Mouse (Mus musculus): ENCODE measurements around the gene Eif3i.

The Eif3i gene

DNA sequence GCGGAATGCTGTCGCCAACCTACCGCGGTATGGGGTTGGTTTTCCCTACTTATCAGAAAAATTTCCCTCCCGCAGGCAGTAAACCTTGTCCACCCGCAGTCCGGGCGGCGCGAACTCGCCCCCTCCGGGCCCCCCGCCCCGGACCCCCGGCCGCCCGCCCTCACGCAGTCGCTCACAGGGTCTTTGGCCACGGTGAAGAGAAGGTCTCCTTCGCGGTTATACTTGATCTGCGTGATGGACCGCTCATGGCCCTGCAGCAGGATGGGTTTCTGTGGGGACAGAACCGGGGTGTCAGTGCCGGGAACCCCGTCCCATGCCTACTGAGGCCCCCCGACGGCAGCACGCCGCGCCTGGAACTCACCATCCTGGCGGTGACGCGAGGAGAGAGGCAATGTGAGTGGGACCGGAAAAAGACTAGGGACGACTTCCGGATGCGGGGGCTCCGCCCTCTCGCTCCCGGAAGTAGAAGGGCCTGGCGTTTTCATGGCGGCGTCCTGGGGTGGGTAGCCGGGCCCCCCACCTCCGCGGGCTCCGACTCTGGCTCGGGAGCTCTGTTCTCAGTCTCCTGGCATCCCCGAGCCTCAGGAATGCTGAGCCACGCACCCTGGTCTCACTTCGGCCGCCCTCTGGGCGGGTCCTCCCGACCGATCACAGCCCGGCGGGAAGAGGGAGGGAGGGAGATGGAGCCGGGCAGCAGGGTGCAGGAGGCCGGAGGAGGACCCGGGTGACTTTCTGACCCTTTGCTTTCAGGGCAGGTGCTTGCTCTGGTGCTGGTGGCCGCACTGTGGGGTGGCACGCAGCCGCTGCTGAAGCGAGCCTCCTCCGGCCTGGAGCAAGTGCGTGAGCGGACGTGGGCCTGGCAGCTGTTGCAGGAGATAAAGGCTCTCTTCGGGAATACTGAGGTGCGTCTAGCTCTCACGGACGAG is at the start of gene Eif3i, which contains the start of gene Tmem234:
TSS of gene Eif3i (minus strand) at position 416 of the 926 bp plus-strand sequence.
TSS of gene Tmem234 (plus strand) at position 436 of the 926 bp plus-strand sequence.
- peak; percentile 74 to 76 for DNase-seq (ENCODE audit: low spot score in 2 of 2)

DNA sequence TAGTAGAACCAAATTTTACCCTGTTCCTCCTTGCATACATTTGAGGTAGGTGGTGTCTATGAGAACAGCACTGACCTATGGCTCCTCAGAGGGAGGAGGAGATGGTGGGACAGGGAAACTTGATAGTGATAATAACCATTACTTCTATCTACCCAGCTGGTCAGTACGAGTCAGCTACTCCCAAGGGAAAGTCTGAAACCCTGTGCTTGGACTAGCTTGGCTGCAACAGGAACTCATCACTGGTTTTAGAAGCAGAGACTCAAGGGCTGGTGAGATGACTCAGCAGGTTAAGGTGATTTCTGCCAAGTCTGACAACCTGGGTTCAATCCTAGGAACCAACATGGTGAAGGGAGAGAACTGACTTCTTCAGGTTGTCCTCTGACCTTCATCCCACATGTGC is 48.2 kb upstream of the Eif3i start:
- no peak for DNase-seq (ENCODE audit: low spot score in 2 of 2)

DNA sequence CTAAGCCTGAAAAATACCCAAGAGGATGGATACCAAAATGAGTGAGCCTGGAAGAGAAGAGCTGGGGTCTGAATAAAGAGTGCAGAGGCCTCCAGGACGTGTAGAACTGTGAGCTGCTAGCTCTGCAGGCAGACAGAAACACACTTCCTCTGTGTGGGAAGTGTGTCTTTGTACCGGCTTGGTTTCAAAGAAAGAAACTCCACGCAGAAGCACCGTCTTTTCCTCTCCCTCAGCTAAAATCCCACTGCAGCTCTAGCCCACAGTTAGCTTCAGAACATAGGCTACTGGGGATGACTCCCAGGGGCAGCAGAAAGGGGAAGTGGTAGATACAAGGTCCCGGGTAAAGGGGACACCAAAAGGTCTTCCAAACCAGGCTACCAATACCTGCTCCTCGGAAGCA is 44.8 kb upstream of the Eif3i start:
- no peak for DNase-seq (ENCODE audit: low spot score in 2 of 2)

DNA sequence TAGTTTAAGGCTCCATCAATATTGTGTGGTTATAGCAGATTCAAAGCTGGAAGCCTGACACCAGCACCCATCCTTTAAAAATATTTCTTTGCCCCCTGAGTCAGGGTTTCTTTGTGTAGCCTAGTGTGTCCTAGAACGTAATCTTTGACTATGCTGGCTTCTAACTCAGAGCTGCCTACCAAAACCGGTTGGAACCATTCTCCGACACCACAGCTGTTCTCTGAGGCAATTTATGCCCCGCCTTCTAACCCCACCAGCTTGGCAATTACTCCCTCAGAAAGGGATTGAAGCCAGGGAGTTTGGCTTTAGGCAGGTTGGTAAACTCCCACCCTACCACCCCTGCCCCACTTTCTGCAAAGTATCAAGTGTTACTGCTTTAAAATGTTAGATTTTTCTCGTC is 41.3 kb upstream of the Eif3i start:
- no peak for DNase-seq (ENCODE audit: low spot score in 2 of 2)

DNA sequence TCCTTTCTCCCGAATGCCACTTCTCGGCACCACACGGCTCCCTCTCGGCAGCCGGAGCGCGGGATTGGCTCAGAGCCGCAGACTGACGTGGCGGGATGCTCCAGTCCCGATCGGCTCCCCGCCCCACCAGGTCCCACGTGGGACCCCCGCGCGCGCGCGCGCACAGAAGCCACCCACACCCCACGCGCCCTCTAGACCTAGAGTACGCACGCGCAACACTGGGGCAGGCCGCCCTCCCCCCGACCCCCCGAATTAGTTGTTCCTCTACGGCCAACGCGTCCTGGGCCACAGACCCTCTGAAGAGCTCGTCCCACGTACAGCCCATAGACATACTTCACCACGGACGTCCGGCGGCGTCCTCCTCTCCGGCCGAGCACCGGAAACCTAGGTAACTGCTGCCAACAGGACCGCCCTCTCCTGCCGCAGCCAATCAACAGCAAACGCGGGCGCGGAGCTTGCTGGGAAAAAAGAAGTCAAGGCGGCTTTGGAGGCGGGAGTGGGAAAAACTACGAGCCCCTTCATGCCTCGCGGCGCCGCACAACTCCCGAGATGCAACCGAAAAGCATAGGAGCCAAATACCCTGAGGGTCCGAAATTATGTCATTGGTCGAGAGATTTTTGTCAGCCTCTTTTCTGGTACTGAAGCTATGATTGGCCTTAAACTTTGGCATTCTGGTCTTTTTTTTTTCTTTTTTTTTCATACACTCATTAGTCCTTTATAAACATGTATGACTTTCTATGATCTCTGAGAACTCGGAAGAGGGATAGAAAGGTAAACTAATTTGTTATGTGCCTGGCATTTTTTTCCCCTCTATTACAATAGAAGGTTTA is 40.4 kb upstream of the Eif3i start, which contains the start of gene Txlna:
TSS of gene Txlna (minus strand) at position 428 of the 830 bp plus-strand sequence.
- DNase-seq (ENCODE audit: low spot score in 2 of 2) = peak; percentile 95 to 96

DNA sequence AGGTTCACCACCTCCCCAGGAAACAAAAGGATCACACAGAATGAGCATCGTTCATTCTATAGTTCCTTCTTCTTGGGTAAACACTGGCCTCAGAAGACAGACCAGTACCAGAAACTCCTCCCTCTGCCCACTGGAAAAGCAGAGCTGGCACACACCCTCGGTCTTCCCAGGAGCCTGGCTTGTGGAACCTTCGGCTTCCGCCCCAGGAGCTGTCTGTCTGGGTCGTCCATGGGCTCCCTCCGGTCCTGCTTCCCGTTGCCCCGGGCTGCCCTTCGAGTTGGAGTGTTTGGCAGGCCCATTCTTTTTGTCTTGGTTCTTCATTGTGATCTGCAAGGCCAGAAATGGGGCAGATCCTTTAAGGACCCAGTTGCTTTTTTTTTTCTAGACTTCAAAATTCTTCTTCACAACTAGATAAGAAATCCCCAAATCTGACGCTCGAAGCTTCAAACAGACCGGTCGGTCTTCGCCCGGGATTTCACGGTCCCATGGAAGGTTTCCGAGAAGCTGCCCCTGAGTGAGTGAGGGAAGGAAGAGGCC is 39.7 kb upstream of the Eif3i start:
- DNase-seq (ENCODE audit: low spot score in 2 of 2) = no peak

DNA sequence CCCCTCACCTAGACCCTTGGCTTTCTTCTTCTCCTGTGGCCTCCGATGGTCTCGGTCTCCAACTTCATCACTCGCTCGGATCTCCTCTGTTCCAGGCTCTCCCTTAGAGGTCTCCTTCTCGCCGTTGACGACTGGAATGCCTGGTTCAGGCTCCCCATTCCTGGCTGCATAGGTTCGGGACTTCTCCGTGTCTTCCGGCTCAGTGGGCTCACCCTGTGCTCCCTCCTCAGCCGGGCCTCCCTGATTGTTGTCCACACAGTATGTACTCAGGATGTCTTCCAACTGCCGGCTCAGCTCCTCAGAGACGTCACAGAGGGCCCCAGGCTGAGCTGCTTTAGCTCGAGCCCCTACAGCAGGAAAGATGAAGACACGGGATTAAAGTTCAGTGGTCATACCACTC is 38.8 kb upstream of the Eif3i start:
- DNase-seq (ENCODE audit: low spot score in 2 of 2) = no peak

DNA sequence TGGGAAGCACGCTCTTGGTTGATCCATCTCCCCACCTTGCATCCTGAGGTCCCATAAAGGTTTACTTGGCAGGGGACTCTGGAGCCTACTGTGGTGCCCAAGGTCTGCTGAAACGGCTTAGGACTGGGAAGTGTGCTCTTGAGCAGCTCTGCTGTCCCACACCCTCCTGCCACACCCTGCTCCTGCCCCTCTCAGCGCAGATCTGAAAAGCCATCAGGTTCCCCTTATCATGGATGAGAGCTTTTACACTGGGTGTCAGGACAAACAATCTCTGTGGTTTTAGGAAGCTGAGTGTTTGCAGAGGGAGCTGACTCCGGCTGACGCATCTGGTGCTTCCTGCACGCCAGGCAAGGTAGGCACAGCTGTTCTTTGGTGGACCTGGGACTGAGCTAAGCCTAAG is 33.4 kb upstream of the Eif3i start:
- DNase-seq (ENCODE audit: low spot score in 2 of 2) = no peak

DNA sequence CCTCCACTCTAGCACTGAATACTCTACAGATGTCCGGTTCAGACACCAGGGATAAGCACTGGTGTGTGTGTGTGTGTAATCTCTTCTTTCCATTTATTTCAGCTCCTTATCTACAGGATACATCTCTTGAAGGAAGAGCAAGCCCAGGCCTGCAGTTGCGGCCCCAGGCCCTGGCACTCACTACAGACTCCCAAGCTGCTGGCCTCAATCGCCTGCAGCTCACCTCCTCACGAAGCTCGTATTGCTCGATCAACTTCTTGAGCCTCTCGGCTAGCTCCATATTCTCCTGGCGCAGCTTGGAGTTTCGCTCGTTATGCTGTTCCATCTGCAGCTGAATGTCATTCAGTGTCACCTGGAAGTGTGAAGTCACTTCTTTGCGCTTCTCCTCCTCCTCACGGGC is 31.4 kb upstream of the Eif3i start:
- no peak for DNase-seq (ENCODE audit: low spot score in 2 of 2)

DNA sequence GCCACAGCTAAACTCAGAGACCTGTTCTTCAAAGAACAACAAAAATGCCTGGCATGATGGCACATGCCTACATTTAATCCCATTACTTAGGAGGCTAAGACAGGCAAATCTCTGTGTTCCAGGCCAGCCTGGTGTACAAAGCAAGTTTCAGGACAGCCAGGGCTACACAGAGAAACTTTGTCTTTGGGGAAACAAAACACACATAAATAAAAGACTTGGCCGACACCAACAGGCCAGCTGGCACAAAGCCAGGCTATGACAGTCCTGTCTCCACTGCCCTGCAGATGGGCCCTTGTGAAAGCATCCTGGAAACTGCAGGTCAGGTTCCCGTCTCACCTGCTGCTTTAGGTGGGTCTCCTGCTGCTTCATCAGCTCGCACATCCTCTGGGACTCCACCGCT is 30.5 kb upstream of the Eif3i start:
- DNase-seq (ENCODE audit: low spot score in 2 of 2) = no peak

DNA sequence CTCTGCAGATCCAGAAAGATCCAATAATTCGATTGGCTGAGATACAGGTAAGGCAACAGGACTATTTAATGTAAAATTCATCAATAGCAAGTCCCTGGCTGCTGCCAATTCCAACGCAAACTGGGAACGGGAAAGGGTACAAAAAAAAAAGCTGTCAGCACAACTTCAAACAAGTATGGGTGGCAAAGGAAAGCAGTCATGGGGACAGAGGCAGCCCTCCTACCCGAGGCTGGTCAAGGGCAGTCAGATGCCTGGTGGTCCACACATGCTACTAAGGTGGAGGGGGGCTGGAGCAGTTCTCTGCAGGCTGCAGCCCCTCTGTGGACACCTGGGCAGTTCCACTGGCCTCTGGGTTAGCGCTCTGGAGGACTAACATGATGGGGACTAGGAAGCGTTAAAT is 25.6 kb upstream of the Eif3i start:
- DNase-seq (ENCODE audit: low spot score in 2 of 2) = no peak

DNA sequence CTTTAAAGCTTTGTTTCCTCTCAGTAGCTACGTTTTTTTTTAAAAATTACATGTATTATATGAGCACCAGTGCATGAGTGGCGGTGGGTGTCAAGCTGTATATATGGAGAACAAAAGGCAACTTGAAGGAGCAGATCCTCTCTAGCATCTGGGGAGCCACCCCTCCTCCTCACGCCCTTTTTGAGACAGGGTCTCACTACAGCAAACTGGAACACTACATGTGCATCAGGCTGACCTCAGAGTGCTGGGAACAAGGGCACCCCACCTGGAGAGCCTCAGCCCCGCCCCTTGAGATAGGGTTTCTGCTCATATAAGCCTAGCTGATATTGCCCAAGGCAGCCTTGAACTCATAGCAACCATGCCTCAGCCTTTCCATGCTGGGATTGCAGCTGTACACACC is 25.0 kb upstream of the Eif3i start:
- no peak for DNase-seq (ENCODE audit: low spot score in 2 of 2)

DNA sequence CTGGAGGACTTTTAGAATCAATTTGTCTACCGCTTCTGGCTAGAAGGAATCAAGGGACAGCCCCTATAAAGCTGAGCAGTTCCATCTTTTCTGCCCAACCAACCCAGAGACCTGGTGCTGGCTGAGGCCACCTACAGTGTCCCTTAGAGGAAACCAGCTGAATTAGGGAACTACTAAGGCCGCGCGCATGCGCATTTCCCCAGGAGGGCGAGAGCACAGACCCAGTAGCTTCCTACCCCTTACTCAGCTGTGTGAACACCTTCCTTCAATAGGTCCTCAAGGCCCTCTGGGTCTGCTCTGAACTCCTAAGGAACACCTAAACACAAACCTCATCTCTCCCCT is 24.6 kb upstream of the Eif3i start:
- peak in 1 of 2 experiments; percentile 59 for DNase-seq (ENCODE audit: low spot score in 2 of 2)

DNA sequence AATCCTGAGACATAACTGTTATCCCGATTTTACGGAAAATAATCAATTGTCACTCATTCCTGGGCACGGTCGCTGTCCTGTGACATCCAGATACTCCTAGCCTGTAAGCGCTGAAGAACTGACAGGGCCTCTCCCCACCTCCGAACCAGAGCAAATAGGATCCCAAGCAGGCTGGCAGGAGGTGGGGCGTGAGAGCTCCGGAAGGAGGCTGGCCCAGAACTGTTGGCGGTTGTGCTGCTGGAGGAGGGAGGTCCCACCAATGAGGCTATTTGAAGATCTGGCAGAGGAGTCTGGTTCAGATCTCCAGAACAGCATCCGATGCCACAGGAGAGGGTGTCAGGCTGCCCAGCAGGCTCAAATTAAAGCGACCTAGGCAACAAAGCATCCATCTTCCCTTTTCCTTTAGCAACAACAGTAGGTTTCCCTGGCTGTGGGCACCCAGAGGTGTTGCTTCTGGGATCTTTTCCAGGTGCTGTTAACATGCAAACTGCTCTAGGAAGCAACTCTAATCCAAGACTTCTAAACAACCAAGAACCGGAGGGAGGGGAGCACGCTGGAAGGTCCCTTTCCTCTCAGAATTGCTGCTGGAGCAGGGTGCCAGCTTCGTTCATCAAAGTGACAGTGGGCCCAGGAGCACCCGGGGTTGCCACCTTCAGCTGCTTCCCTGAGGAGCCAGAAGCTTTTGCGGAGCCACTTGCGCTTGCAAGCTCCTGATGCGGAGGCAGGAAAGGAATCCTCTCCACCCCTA is 24.0 kb upstream of the Eif3i start:
- DNase-seq (ENCODE audit: low spot score in 2 of 2) = peak; percentile 79 to 87

DNA sequence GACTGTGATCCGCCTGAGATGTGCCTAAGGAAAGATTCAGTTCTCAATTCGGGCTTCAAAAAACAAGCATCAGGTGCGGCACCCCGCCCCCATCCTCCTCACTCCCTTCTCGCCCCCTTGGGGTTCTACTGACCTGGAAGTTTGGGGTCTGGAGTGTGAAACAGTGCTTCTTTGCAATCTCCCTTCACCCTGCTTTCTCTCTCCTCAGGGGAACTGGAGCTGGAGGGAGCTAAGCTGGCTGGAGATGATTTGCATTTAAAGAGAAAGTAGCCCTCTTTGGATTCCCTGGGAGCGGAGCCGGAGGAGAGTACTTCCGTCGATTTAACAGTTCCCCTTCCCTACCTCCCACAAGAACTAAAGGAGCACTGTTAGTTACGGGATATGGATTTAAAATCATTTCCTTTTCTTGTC is 23.2 kb upstream of the Eif3i start, which contains the start of gene Ccdc28b:
TSS of gene Ccdc28b (minus strand) at position 267 of the 411 bp plus-strand sequence.
- peak in 1 of 2 experiments; percentile 60 for DNase-seq (ENCODE audit: low spot score in 2 of 2)

DNA sequence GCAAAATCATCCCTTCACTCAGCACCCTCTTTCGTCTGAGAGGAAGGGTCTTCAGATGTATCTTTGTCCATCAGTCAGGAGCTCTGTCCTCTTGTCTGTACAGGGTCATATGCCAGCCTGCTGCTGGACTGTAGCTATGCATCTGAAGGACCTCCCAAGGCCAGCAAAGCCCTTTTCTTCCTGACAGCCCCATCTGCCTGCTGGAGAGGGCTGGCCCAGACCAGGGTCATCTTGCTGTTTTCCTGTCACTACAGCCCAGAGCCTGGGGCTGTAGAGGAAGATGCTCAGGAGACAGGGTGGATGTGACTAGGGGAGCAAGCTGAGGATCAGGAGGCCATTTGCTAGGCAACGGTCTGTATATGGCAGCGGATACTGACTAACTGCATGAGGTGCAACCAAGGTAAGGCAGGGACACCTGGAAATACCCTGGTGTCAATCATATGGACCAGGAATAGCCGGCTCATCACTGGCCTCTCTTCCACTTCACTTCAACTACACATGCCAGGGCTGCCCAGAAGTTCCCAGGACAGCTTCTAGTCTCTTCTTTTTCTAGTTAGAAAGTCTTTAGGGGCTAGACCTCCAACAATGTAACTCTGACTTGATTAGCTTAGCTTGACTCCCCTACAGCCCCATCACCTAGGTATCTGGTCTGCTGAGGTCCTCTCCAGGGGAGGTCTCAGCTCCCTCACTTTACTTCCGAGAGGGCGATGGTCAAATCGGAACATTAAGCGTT is 22.5 kb upstream of the Eif3i start:
- DNase-seq (ENCODE audit: low spot score in 2 of 2) = no peak

DNA sequence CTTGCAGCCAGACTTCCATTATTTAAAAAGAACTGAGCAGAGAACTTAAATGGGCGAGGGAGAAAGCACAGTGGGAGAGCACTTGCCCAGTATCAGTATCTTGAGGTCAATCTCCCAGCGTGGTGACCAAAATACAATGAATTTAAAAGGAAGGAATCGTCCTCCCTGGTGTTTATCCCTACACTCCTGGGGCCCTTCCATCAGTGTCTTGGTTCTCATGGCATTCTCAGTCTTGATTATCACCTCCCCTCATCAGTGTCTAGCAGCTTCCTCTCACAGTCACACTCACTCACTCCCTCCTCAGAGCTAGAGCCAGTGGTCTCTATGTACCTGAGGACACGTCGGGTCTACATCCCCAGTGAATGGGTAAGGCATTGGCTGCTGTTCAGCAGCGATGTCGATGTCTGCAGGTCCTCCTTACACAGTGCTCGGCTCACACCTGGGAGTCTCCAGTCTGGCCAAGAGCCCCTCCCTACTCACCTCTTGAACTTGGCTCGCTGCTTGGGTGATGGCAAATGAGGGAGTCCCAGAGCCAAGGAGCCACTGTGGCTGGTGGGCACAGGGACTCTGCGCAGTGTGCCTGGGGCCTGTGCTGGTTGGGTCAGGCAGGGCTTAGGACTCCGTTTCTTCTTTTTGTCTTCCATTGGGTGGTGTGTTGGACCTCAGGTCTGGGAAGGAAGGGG is 21.8 kb upstream of the Eif3i start:
- no peak for DNase-seq (ENCODE audit: low spot score in 2 of 2)

DNA sequence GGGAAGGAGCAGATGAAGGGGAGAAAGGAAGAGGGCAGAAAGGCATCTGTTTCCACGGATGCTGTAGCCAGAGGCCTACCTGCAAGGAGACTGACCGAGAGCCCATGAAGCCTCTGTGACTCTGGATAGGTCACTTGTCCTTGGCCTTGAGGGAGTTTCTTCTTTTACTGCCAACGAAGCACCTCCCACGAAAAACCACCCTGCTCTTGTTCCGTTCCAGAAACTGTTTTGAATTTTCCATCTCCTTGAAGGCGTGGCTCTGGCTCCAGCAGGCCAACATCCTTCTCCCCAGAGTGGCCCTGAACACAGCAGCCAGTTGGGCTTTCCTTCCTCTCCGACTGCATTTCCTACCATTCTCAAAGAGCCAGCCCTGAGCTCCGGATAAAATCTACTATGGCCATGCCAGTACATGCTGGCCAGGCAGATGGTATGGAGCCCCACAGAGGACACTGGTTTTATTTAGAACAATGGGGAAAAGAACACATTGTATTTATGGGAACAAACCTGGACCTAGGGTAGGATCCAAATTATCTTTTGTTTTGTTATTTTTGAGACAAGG is 20.9 kb upstream of the Eif3i start:
- DNase-seq (ENCODE audit: low spot score in 2 of 2) = no peak

DNA sequence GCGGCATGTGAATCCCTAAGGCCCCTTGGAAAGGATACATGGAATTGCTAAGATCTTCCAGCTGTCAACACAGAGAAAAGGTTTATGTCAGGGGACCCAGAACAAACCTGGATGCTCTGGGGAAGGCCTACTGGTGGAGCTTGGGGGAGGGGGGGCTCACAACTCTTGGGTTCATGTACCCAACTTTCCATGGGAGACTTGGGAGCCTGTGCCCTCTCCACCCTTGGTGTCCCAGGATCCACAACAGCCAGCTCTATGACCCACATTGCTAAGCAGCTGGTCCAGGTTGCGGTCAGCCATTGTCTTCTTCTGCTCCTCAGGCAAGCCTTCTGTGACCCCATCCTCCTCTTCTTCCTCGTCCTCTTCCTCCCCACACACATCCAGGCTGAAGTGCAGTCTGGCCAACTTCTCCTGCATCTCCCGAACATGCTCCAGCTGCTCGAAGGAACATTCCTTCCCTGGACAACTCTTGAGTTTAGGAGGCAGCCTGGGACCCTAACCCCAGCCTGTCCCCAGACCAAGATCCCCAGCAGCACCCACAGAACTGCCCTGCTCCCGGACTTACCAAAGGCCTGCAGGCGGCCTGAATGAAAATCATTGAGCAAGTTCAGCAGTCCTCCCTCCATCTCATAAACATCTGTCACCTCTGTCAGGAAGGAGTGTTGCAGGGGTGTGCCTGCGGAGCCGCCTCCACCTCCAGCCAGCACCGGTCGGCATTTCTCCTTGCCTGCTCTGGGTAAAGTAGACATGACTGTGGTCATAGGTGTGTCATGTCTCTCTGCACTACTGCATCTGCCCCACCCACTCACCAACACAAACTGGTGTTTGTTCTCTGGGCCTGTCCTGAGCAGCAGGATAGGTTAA is 20.2 kb upstream of the Eif3i start:
- no peak for DNase-seq (ENCODE audit: low spot score in 2 of 2)
